Mouse (Mus musculus) hindbrain, embryonic 15.5 days (tissue): ENCODE measurements at regions not wholly inside any gene's neighbourhood (a gene's known extent, or its start where the extent isn't known, plus 50 kb on each side); places are given as distances from the start of the nearest gene placed in this dataset.

Source experiments
- ATAC-seq: fragments of 200-750 bp; cut with Nextera tagmentation; 2 replicates; pipeline ENCODE4 v1.8.0; 2017; ENCODE audit warnings: low read depth, moderate number of reproducible peaks, moderate TSS enrichment; ENCODE audit not compliant: low FRiP score
- H3K27ac ChIP-seq: fragments of 300-500 bp; sonication (generic); replicated peaks from 2 replicates; pipeline ENCODE4 v1.5.1; 2015; ENCODE audit warnings: mild to moderate bottlenecking, inconsistent platforms
- H3K27me3 ChIP-seq: fragments of 300-500 bp; sonication (generic); 2 replicates; pipeline ENCODE4 v1.6.1; 2015; ENCODE audit warnings: control low read depth, inconsistent platforms
- H3K36me3 ChIP-seq: fragments of 300-500 bp; sonication (generic); 2 replicates; pipeline ENCODE4 v1.6.1; 2015; ENCODE audit warnings: control low read depth, inconsistent platforms
- H3K4me1 ChIP-seq: fragments of 300-500 bp; sonication (generic); replicated peaks from 2 replicates; pipeline ENCODE4 v1.6.1; 2015; ENCODE audit warnings: control low read depth, inconsistent platforms
- H3K4me2 ChIP-seq: fragments of 300-500 bp; sonication (generic); 2 replicates; pipeline ENCODE4 v1.6.1; 2015; ENCODE audit warnings: moderate library complexity, mild to moderate bottlenecking, inconsistent platforms
- H3K4me3 ChIP-seq: fragments of 300-500 bp; sonication (generic); 2 replicates; pipeline ENCODE4 v1.5.1; 2015; ENCODE audit warnings: mild to moderate bottlenecking, inconsistent platforms
- H3K9ac ChIP-seq: fragments of 300-500 bp; sonication (generic); 2 replicates; pipeline ENCODE4 v1.6.1; 2015; ENCODE audit warnings: inconsistent platforms
- H3K9me3 ChIP-seq: fragments of 300-500 bp; sonication (generic); 2 replicates; pipeline ENCODE4 v1.6.1; 2016; ENCODE audit warnings: control low read depth, inconsistent platforms
- WGBS: fragments of 180-500 bp; shearing (Covaris S2); methylation state at CpG from one replicate; pipeline ENCODE4 v1.1.7; 2015; 5-methylcytosine and 5-hydroxymethylcytosine counted together

DNA sequence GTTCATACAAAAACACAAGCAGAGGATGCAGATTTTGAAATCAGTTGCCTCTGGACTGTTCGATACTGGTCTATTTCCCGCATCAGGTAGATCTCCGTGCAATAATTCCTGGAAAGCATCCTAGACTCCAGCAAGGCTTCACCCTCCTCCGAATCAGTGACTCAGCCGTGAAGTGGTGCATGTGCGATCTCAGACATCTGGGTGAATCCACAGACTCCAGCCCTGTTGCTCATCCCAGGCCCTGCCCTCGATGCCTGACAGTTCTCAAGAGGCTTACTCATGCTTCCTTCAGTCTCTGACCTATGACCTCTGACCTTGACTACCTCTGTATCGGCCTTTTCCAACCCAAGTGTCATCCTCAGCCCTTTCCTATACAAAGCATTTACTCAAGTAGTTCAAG lies 68.1 kb upstream of the Ankrd55 start:
- ATAC-seq: no peak
- Histone ChIP-seq H3K27me3 (no peaks in the 10 kb centered on the region), H3K9ac (no peak overlapping the region), H3K36me3 (no peaks in the 10 kb centered on the region), H3K9me3 (no peaks in the 10 kb centered on the region), H3K4me2 (no peak overlapping the region), H3K4me1 (no peaks in the 10 kb centered on the region), H3K4me3 (no peak overlapping the region), H3K27ac (no peak overlapping the region)
- WGBS: 84% methylated on average over 8 of the region's 8 CpGs

GRCm38 (mm10) chr13:112223616-112224015 lies 64.6 kb upstream of the Ankrd55 start:
- WGBS: 90% methylated on average over 2 of the region's 2 CpGs
- ATAC-seq: no peak
- H3K4me2 ChIP-seq: no peak overlapping the region

GRCm38 (mm10) chr13:112227766-112228165 lies 60.5 kb upstream of the Ankrd55 start:
- Histone ChIP-seq H3K4me3 (no peak overlapping the region), H3K27me3 (no peaks in the 10 kb centered on the region), H3K36me3 (no peaks in the 10 kb centered on the region), H3K9ac (no peak overlapping the region), H3K9me3 (no peaks in the 10 kb centered on the region), H3K27ac (no peak overlapping the region), H3K4me1 (no peaks in the 10 kb centered on the region), H3K4me2 (no peak overlapping the region)
- ATAC-seq: no peak
- WGBS: 84% methylated on average over 13 of the region's 13 CpGs

More at GRCm38 (mm10) chr13:112223616-112224015, 64.6 kb upstream of the Ankrd55 start:
- Histone ChIP-seq H3K4me1 (no peaks in the 10 kb centered on the region), H3K27me3 (no peaks in the 10 kb centered on the region), H3K27ac (no peak overlapping the region), H3K9ac (no peak overlapping the region), H3K36me3 (no peaks in the 10 kb centered on the region), H3K9me3 (no peaks in the 10 kb centered on the region), H3K4me3 (no peak overlapping the region)

DNA sequence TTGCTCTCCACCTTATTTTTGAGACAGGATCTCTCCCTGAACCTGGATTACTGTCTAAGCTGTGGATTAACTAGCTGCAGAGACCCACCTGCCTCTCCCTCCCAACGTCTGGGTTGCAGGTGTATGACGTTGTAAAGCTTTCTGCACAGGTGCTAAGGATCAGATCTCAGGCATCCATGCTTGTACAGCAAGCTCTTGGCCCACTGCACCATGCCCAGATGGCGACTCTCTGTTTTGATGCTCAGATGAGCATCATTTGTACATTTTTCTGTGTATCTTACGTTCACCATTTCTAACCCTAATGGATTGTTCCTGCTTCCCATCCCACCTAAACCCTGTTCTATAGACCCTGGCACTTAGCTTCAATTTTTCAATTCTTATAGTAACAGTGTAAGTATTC lies 59.4 kb upstream of the Ankrd55 start:
- 82% methylated on average over 4 of the region's 4 CpGs for WGBS
- no peaks in the 10 kb centered on the region for H3K4me1 ChIP-seq
- no peaks in the 10 kb centered on the region for H3K36me3 ChIP-seq
- no peaks in the 10 kb centered on the region for H3K9me3 ChIP-seq
- ATAC-seq: no peak
- no peak overlapping the region for H3K4me3 ChIP-seq
- H3K4me2 ChIP-seq: no peak overlapping the region
- no peak overlapping the region for H3K9ac ChIP-seq
- H3K27ac ChIP-seq: no peak overlapping the region
- H3K27me3 ChIP-seq: no peaks in the 10 kb centered on the region

DNA sequence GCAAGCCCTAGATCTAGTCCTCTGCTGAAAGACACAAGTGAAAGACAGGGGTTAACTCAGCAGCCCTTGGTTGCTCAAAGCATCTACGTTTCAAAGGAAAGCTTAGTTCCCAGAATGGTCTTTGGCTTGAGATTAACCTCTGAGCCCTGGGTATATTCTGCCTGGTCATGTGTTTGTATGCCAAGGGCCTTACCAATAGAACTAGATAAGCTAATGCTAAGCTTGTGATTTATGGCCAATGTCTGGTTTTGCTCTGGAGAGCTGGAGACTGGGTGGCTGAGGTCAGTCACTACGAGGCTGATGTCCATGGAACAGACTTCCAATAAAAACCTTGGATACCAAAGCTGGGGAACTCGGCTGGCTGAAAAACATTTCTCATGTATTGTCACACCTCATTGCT lies 58.1 kb upstream of the Ankrd55 start:
- Histone ChIP-seq H3K36me3 (no peaks in the 10 kb centered on the region), H3K4me3 (no peak overlapping the region), H3K4me1 (no peaks in the 10 kb centered on the region), H3K4me2 (no peak overlapping the region), H3K9ac (no peak overlapping the region), H3K27me3 (no peaks in the 10 kb centered on the region), H3K9me3 (no peaks in the 10 kb centered on the region), H3K27ac (no peak overlapping the region)
- WGBS: 72% methylated on average over 3 of the region's 3 CpGs
- no peak for ATAC-seq

DNA sequence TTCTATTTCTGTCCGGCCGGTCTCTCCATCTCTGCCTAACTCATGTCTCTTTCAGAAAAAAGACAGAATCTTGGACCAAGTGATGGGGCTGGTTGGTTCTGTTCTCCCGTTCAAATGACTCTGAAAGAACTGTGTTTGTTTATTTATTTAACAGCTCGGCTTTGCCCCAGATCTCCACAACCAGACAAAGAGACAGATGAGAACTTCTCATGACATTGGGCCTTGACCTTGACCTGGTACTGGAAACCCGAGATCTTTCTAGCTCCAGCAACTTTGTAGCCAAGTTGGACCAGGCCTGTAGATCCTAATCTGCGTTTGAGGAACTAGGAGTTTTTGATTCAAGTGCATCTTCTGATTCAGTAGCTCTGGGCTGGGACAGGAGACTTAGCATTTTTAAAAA lies 53.6 kb upstream of the Ankrd55 start:
- ATAC-seq: no peak
- no peaks in the 10 kb centered on the region for H3K36me3 ChIP-seq

GRCm38 (mm10) chr13:112236956-112237355 lies 51.3 kb upstream of the Ankrd55 start:
- no peak for ATAC-seq
- no peaks in the 10 kb centered on the region for H3K27me3 ChIP-seq
- 64% methylated on average over 6 of the region's 6 CpGs for WGBS

More for the DNA sequence above, 53.6 kb upstream of the Ankrd55 start:
- Histone ChIP-seq H3K9ac (no peak overlapping the region), H3K4me3 (no peak overlapping the region), H3K4me2 (no peak overlapping the region), H3K27ac (no peak overlapping the region), H3K4me1 (no peaks in the 10 kb centered on the region), H3K9me3 (no peaks in the 10 kb centered on the region), H3K27me3 (no peaks in the 10 kb centered on the region)
- 87% methylated on average over 6 of the region's 6 CpGs for WGBS

DNA sequence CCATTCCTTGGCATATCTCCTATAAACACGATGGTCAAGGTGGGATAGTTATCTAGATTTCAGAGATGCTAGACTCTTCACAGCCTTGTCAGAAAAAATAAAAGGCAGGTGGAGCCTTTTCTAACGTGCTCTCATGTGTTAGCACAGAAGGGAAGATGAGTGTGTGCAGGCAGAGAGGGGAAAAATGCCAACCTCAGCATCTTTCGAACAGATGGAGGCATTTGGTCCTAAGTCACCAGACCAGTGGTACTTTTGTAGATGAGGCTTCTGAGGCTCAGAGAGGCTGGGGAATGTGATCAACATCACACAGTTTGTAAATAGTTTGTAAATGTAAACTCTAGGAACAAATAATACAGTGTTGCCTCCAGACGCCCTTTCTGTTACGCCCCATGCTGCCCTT lies 50.9 kb upstream of the Ankrd55 start:
- Histone ChIP-seq H3K9me3 (no peaks in the 10 kb centered on the region), H3K36me3 (no peaks in the 10 kb centered on the region), H3K27me3 (no peaks in the 10 kb centered on the region), H3K4me3 (no peak overlapping the region), H3K4me1 (0 out of 2 replicates have a peak, but pooled peaks cover 6% of the 10 kb centered on the region), H3K9ac (no peak overlapping the region), H3K27ac (no peak overlapping the region), H3K4me2 (no peak overlapping the region)
- WGBS: 76% methylated on average over 5 of the region's 5 CpGs
- ATAC-seq: no peak

More at GRCm38 (mm10) chr13:112236956-112237355, 51.3 kb upstream of the Ankrd55 start:
- no peaks in the 10 kb centered on the region for H3K9me3 ChIP-seq
- H3K36me3 ChIP-seq: no peaks in the 10 kb centered on the region
- H3K4me3 ChIP-seq: no peak overlapping the region
- H3K27ac ChIP-seq: no peak overlapping the region
- H3K9ac ChIP-seq: no peak overlapping the region
- 0 out of 2 replicates have a peak, but pooled peaks cover 6% of the 10 kb centered on the region for H3K4me1 ChIP-seq
- H3K4me2 ChIP-seq: no peak overlapping the region

GRCm38 (mm10) chr13:112237917-112238316 lies 50.3 kb upstream of the Ankrd55 start:
- WGBS: 82% methylated on average over 4 of the region's 4 CpGs
- no peak for ATAC-seq
- Histone ChIP-seq H3K4me1 (0 out of 2 replicates have a peak, but pooled peaks cover 6% of the 10 kb centered on the region), H3K4me3 (no peak overlapping the region), H3K27ac (no peak overlapping the region), H3K27me3 (0 out of 2 replicates have a peak, but pooled peaks cover under 1% of the 10 kb centered on the region), H3K9me3 (no peaks in the 10 kb centered on the region), H3K36me3 (no peaks in the 10 kb centered on the region), H3K9ac (no peak overlapping the region), H3K4me2 (no peak overlapping the region)
